Mouse (Mus musculus) neural tube, embryonic 15.5 days (tissue): ENCODE data around the gene Enox1. TPM values are rescaled to one million over a fixed set of nuclear protein-coding genes. Genes with fewer than 3 reads are reported as not detected.
A peak's percentile ranks its signal among the peaks of the same experiment; 100 is the strongest.

Source experiments
- ATAC-seq: fragments of 200-750 bp; cut with Nextera tagmentation; 2 replicates; pipeline ENCODE4 v1.8.0; 2017; ENCODE audit warnings: mild to moderate bottlenecking, moderate TSS enrichment, moderate library complexity; ENCODE audit not compliant: low FRiP score
- H3K27ac ChIP-seq: fragments of 300-500 bp; sonication (generic); replicated peaks from 2 replicates; pipeline ENCODE4 v1.5.1; 2015; ENCODE audit warnings: mild to moderate bottlenecking, inconsistent platforms
- H3K27me3 ChIP-seq: fragments of 300-500 bp; sonication (generic); replicated peaks from 2 replicates; pipeline ENCODE4 v1.6.1; 2015; ENCODE audit warnings: inconsistent platforms
- H3K36me3 ChIP-seq: fragments of 300-500 bp; sonication (generic); 2 replicates; pipeline ENCODE4 v1.6.1; 2015; ENCODE audit warnings: inconsistent platforms
- H3K4me1 ChIP-seq: fragments of 300-500 bp; sonication (generic); 2 replicates; pipeline ENCODE4 v1.6.1; 2015; ENCODE audit warnings: inconsistent platforms
- H3K4me2 ChIP-seq: fragments of 300-500 bp; sonication (generic); 2 replicates; pipeline ENCODE4 v1.6.1; 2015; ENCODE audit warnings: inconsistent platforms, mild to moderate bottlenecking, moderate library complexity
- H3K4me3 ChIP-seq: fragments of 300-500 bp; sonication (generic); replicated peaks from 2 replicates; pipeline ENCODE4 v1.5.1; 2015; ENCODE audit warnings: mild to moderate bottlenecking, inconsistent platforms
- H3K9ac ChIP-seq: fragments of 300-500 bp; sonication (generic); replicated peaks from 2 replicates; pipeline ENCODE4 v1.6.1; 2015; ENCODE audit warnings: mild to moderate bottlenecking, inconsistent platforms
- H3K9me3 ChIP-seq: fragments of 300-500 bp; sonication (generic); replicated peaks from 2 replicates; pipeline ENCODE4 v1.6.1; 2016; ENCODE audit warnings: inconsistent platforms
- WGBS: fragments of 180-500 bp; shearing (Covaris S2); methylation state at CpG from one replicate; pipeline ENCODE4 v1.1.7; 2015; ENCODE audit warnings: mixed read lengths; 5-methylcytosine and 5-hydroxymethylcytosine counted together
- polyA plus RNA-seq: library from polyadenylated mRNA; unstranded; fragments of >200 nt; fragmentation: Nextera tagmentation; extraction: Ambion mirVana; gene quantifications from 2 replicates; pipeline ENCODE4 v1.2.1, GENCODE M21; 2015

Enox1 gene
- polyA plus RNA-seq, 1 experiment from 2014 or later: 45.0 TPM

DNA sequence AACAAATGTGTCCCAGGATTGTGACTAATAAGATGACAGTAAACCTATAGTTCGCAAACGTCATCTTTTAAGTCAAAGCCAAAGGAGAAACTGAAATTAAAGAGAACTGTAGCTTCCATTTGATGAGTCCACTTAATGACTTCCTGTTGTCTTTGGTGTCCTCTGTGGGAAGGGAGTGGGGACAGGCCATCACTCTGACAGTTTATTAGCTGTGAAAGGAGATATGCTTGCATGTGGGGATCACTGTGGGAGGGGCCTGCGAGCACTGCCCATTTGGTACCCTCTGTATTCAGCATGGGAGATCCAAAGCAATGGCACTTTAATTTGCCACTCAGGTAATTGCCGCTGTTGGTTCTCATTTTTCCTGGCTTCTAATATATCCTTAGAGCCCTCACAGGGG lies 122.6 kb downstream of the Enox1 start:
- H3K4me3 ChIP-seq: no peak overlapping the region
- H3K9ac ChIP-seq: no peak overlapping the region
- no peak overlapping the region for H3K4me2 ChIP-seq
- H3K36me3 ChIP-seq: no peaks in the 10 kb centered on the region
- H3K9me3 ChIP-seq: no peaks in the 10 kb centered on the region
- H3K27me3 ChIP-seq: no peaks in the 10 kb centered on the region
- peaks cover 9% of the 10 kb centered on the region for H3K4me1 ChIP-seq
- ATAC-seq: no peak
- H3K27ac ChIP-seq: no peak overlapping the region
- WGBS: 71% methylated on average over 4 of the region's 4 CpGs

DNA sequence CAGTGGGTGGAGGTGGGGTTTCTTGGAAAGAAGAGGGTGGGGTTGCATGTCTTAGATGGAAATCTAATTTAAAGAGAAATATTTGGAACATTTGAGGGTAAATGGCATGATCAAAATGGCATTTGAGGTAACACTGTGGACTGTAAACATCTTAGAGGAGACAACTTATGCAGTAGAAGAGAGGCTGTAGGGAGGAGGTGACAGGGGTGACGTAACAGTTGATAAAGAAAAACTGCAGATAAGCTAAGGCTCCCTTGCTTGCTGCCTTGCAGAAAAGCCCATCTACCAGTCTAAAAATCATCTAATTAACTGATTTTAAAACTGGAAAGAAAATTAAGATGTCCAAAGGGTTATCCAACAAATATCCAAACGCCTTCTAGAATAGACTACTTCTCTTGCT lies 123.9 kb downstream of the Enox1 start:
- Histone ChIP-seq H3K4me3 (no peak overlapping the region), H3K36me3 (no peaks in the 10 kb centered on the region), H3K9ac (no peak overlapping the region), H3K27ac (no peak overlapping the region), H3K4me1 (peaks cover 5% of the 10 kb centered on the region; the same call in 1 of the 2 replicates), H3K27me3 (no peaks in the 10 kb centered on the region), H3K9me3 (no peaks in the 10 kb centered on the region), H3K4me2 (no peak overlapping the region)
- no peak for ATAC-seq
- 88% methylated on average over 2 of the region's 2 CpGs for WGBS

DNA sequence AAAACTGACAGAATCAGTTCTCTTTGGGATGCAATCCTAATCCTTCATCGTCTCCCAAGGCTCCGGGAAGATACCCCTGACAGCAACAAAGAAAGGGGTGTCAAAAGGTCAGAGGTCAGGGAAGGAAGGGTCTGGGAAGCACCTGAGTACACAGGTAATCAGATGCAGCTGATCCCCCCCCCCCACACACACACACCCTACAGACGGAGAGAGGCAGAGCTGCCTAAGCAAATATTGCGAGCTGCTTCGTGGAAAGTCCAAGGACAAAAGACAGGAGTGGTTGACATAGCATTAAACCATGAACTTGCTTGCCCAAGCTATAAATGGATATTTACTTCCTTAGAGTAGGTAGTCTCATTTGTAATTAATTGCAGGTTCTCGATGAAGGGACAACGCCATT lies 124.3 kb downstream of the Enox1 start:
- Histone ChIP-seq H3K4me1 (peaks cover 5% of the 10 kb centered on the region; the same call in 1 of the 2 replicates), H3K9ac (no peak overlapping the region), H3K36me3 (no peaks in the 10 kb centered on the region), H3K4me2 (no peak overlapping the region), H3K27ac (no peak overlapping the region), H3K27me3 (no peaks in the 10 kb centered on the region), H3K9me3 (no peaks in the 10 kb centered on the region), H3K4me3 (no peak overlapping the region)
- no peak for ATAC-seq
- WGBS: 84% methylated on average over 7 of the region's 7 CpGs

- H3K4me3 ChIP-seq: no peak overlapping the region
- 67% methylated on average over 4 of the region's 4 CpGs for WGBS
- H3K27me3 ChIP-seq: no peaks in the 10 kb centered on the region
- H3K36me3 ChIP-seq: no peaks in the 10 kb centered on the region
- no peak overlapping the region for H3K27ac ChIP-seq
- no peak overlapping the region for H3K9ac ChIP-seq
- H3K4me2 ChIP-seq: no peak overlapping the region
- no peak for ATAC-seq
- H3K9me3 ChIP-seq: no peaks in the 10 kb centered on the region
- peaks cover 5% of the 10 kb centered on the region; the same call in 1 of the 2 replicates for H3K4me1 ChIP-seq
Measured at GRCm38 (mm10) chr14:77283939-77284338, 127.4 kb downstream of the Enox1 start.

DNA sequence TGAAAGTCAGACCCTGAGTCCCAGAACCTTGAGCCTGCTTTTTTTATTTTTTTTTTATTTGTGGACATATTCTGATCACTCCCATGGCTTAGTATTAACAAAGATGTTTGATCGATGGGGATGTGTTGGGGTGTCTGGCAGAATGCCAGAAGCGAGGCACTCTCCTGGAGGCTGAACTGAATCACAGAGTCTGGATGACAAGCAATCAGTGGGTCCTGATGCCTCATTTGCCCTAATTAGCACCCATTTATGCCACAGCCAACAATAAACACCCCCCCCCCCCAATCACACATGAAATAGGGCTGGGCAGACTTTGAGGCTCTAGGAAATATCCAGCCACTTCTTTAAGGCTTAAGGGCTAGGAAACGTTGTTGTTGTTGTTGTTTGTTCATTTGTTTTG lies 128.9 kb downstream of the Enox1 start:
- Histone ChIP-seq H3K9ac (no peak overlapping the region), H3K4me2 (no peak overlapping the region), H3K27ac (no peak overlapping the region), H3K9me3 (no peaks in the 10 kb centered on the region), H3K27me3 (no peaks in the 10 kb centered on the region), H3K36me3 (no peaks in the 10 kb centered on the region), H3K4me1 (peaks cover 5% of the 10 kb centered on the region; the same call in 1 of the 2 replicates), H3K4me3 (no peak overlapping the region)
- WGBS: 77% methylated on average over 3 of the region's 3 CpGs
- no peak for ATAC-seq

- no peaks in the 10 kb centered on the region for H3K4me1 ChIP-seq
- H3K9me3 ChIP-seq: no peaks in the 10 kb centered on the region
- no peaks in the 10 kb centered on the region for H3K36me3 ChIP-seq
- H3K4me2 ChIP-seq: no peak overlapping the region
- no peak overlapping the region for H3K9ac ChIP-seq
- no peak for ATAC-seq
- WGBS: 83% methylated on average over 5 of the region's 5 CpGs
- no peaks in the 10 kb centered on the region for H3K27me3 ChIP-seq
- no peak overlapping the region for H3K4me3 ChIP-seq
- H3K27ac ChIP-seq: no peak overlapping the region
Measured at GRCm38 (mm10) chr14:77291756-77292155, 135.2 kb downstream of the Enox1 start.

DNA sequence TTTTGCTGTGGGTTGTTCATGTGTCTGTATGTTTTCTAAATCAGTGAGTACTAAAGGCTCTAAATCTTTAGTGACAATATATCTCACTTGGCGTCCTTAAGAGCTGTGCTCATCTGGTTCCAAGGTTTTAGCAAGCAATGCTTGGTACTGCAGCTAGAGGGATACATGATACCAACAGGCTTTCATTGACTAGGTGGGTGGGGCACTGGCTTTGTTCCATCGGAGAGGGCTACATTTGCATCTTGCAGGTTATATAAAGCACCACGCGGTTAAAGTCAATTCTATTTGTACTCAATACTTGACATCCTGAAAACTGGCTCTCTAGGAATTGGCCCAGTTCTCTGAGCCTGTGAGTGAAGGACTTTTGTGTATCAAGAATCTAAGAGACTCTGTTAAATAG lies 140.5 kb downstream of the Enox1 start:
- Histone ChIP-seq H3K9ac (no peak overlapping the region), H3K4me3 (no peak overlapping the region), H3K36me3 (no peaks in the 10 kb centered on the region), H3K27me3 (no peaks in the 10 kb centered on the region), H3K9me3 (no peaks in the 10 kb centered on the region), H3K4me1 (no peaks in the 10 kb centered on the region), H3K27ac (no peak overlapping the region), H3K4me2 (no peak overlapping the region)
- ATAC-seq: no peak
- 50% methylated on average over 4 of the region's 4 CpGs for WGBS

DNA sequence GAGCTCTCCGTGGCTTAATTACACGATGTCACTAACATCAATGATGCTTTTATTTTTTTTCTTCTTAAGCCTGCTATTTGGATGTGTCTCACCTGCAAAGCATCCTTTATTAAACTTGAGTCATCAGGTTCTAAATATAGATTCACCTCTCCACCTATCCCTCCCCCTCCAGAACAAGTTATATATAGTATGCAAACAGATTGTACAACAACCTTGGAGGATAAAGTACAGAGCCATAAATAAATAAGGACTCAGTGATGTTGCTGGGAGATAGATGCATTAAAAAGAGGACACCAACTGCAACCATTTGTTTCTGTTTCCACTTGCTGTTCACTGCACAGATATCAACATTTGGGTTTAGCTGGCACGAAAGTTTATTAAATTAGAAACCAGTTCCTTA lies 141.8 kb downstream of the Enox1 start:
- Histone ChIP-seq H3K36me3 (no peaks in the 10 kb centered on the region), H3K4me3 (no peak overlapping the region), H3K9me3 (no peaks in the 10 kb centered on the region), H3K4me1 (no peaks in the 10 kb centered on the region), H3K9ac (no peak overlapping the region), H3K27ac (no peak overlapping the region), H3K4me2 (no peak overlapping the region), H3K27me3 (no peaks in the 10 kb centered on the region)
- ATAC-seq: no peak
- 89% methylated on average over 3 of the region's 3 CpGs for WGBS

DNA sequence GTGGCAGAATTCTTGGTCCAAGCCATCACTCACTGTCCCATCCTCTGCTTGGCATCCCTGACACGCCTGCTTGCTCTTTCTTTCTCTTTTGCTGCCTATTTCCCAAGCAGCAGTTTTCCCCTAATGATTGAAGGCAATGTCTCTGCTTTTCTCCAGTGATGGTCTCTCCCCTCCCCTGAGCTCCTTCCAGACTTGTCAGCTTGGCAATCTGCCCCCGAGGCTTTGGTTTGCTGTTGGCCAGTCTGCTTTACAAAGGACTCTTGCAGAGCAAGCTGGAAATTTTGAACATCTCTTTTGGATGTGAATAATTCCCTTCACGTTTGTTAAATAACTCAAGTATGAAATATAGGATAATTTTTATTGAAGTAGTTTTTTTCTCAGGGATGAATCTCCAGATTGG lies 153.0 kb downstream of the Enox1 start:
- Histone ChIP-seq H3K27me3 (no peaks in the 10 kb centered on the region), H3K9me3 (no peaks in the 10 kb centered on the region), H3K36me3 (no peaks in the 10 kb centered on the region), H3K4me2 (no peak overlapping the region), H3K4me3 (no peak overlapping the region), H3K9ac (no peak overlapping the region), H3K4me1 (peaks cover 9% of the 10 kb centered on the region; the same call in 1 of the 2 replicates), H3K27ac (0 out of 2 replicates have a peak overlapping the region, but pooled peaks have one; percentile 33)
- no peak for ATAC-seq
- WGBS: 57% methylated on average over 3 of the region's 3 CpGs

- no peak for ATAC-seq
- WGBS: 81% methylated on average over 6 of the region's 6 CpGs
- H3K4me1 ChIP-seq: peaks cover 9% of the 10 kb centered on the region; the same call in 1 of the 2 replicates
- no peak overlapping the region for H3K27ac ChIP-seq
- H3K4me3 ChIP-seq: no peak overlapping the region
- H3K4me2 ChIP-seq: no peak overlapping the region
- H3K27me3 ChIP-seq: no peaks in the 10 kb centered on the region
- no peaks in the 10 kb centered on the region for H3K9me3 ChIP-seq
- H3K36me3 ChIP-seq: no peaks in the 10 kb centered on the region
- no peak overlapping the region for H3K9ac ChIP-seq
Measured at GRCm38 (mm10) chr14:77311456-77311855, 154.9 kb downstream of the Enox1 start.

DNA sequence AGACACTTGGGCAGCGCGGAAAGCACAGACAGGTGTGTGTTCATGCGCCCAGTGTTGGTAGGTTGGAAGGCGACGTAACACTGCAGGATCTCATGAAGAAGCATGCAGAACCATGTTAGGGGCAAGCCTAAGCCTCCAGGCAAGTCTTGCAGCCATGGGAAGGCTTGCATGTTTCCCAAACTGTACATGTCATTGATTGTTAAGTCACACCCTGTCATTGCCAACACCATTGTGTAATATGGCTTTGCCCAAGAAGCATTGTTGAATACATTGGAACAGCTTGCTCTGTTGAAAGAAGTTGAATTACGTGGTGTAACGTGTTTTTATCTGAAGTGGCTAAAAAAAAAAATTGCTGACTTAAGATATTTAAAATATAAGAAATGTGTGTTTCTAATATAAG lies 162.8 kb downstream of the Enox1 start:
- Histone ChIP-seq H3K27me3 (no peaks in the 10 kb centered on the region), H3K9me3 (no peaks in the 10 kb centered on the region), H3K4me1 (no peaks in the 10 kb centered on the region), H3K4me3 (no peak overlapping the region), H3K36me3 (no peaks in the 10 kb centered on the region), H3K9ac (no peak overlapping the region), H3K27ac (no peak overlapping the region), H3K4me2 (no peak overlapping the region)
- 92% methylated on average over 7 of the region's 7 CpGs for WGBS
- no peak for ATAC-seq

DNA sequence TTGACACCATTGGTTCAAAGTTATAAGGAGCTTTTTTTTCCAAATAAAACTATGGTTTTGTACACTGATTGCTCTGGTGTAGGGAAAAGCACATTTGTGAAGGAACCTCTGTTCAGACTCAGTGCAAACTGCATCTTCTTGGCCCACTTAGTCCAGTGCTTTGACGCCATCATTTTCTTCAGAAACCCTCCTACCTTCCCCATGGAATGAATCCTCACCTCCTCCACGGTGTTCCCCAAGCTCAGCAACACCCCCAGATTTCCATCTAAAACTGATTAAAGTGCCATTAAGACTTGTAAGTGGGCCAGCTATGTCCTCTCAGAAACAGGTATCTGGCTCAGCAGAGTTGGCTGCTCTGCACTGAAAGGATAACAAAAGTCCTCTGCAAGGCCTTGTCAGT lies 167.8 kb downstream of the Enox1 start:
- Histone ChIP-seq H3K27ac (no peak overlapping the region), H3K9me3 (no peaks in the 10 kb centered on the region), H3K4me2 (no peak overlapping the region), H3K36me3 (no peaks in the 10 kb centered on the region), H3K4me1 (no peaks in the 10 kb centered on the region), H3K27me3 (no peaks in the 10 kb centered on the region), H3K4me3 (no peak overlapping the region), H3K9ac (no peak overlapping the region)
- ATAC-seq: no peak
- 89% methylated on average over 2 of the region's 2 CpGs for WGBS

DNA sequence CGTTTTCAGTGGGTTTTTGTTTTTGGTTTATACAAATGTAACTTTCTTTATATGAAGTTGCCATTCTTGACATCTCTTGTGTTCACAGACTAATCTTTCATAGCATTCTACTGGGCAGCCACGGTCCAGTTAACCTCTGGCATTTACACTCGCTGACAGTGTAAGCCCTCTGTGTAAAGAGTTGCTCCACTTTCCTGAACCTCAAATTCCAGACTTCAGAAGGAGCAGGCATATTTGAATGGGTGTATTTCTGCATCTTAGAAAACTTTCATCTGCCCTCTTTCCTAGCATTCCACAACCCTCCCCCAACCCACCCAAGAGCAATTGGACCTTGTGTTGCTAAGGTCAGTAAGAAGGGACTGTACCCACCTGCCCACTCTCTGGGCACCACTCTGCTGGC lies 171.1 kb downstream of the Enox1 start:
- no peak for ATAC-seq
- Histone ChIP-seq H3K9me3 (no peaks in the 10 kb centered on the region), H3K4me1 (no peaks in the 10 kb centered on the region), H3K4me2 (no peak overlapping the region), H3K4me3 (no peak overlapping the region), H3K27ac (no peak overlapping the region), H3K9ac (no peak overlapping the region), H3K36me3 (peaks cover 3% of the 10 kb centered on the region; the same call in 1 of the 2 replicates), H3K27me3 (no peaks in the 10 kb centered on the region)
- WGBS: 80% methylated on average over 3 of the region's 3 CpGs
